Comparison of ENCODE assay signal across 25 mouse cellular contexts in the genomic region with DNA sequence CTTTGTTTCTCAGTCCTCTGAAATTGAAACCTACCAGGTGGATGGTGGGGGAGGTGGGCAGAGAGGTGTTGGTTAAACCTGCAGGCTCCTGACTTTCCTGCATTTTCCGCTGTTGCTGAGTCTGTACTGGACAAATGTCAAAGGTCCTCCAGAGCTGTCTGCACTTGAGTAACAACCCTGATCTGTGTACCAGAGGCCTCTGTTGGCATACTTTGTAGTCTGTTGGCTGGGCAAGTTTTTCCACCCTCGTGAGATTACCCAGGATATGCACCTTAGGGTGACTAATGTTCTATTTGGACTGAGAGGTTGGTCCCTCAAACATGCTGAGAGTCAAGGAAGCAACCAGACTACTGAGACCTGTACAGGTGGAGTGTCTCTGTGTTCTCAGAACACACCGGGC. TPM values are rescaled to one million over a fixed set of nuclear protein-coding genes. Genes with fewer than 3 reads are reported as not detected.
"Had no signal": no experiment of that assay in that cellular context is flagged by ENCODE, and none has a peak within 500 bp of the region (broad histone marks: within the 10 kb centered on the region; RNA-seq: fewer than 3 reads in every experiment).

No protein-coding gene starts in this region.

- DNase-seq: kidney, adult 2 months; kidney, postnatal 25 days; layer of hippocampus, adult 9-11 months; liver; lung, adult 18-20 months; lung, postnatal 10 days; lung, postnatal 36 days; thymus, adult 18-20 months; thymus, postnatal 36 days had no signal

RNA-seq across cellular contexts. Expression of a gene that starts 8.8 kb away (rescaled TPM):
- total RNA-seq: layer of hippocampus, adult 2 months; layer of hippocampus, postnatal 25 days; left cerebral cortex, adult 18-20 months; left cerebral cortex, postnatal 25 days had no signal
- polyA plus RNA-seq: kidney, embryonic 14.5 days; kidney, postnatal 0 days; large intestine, adult 2 months; limb, embryonic 10.5 days; liver, embryonic 12.5 days; lung, embryonic 15.5 days; midbrain, embryonic 10.5 days; midbrain, embryonic 13.5 days; midbrain, embryonic 16.5 days; neural tube, embryonic 14.5 days; small intestine, adult 2 months; spleen, adult 2 months had no signal
